Mouse (Mus musculus) kidney, embryonic 15.5 days (tissue): ENCODE data around the gene Ccdc188. TPM values are rescaled to one million over a fixed set of nuclear protein-coding genes. Genes with fewer than 3 reads are reported as not detected.

Experiments
- ATAC-seq: fragments of 200-750 bp; cut with Nextera tagmentation; replicated peaks from 2 replicates; pipeline ENCODE4 v1.8.0; 2017; ENCODE audit warnings: moderate TSS enrichment; ENCODE audit not compliant: low FRiP score
- H3K27ac ChIP-seq: fragments of 300-500 bp; sonication (generic); 2 replicates; pipeline ENCODE4 v1.5.1; 2015; ENCODE audit warnings: mild to moderate bottlenecking, inconsistent platforms
- H3K27me3 ChIP-seq: fragments of 300-500 bp; sonication (generic); 2 replicates; pipeline ENCODE4 v1.6.1; 2015; ENCODE audit warnings: inconsistent platforms
- H3K36me3 ChIP-seq: fragments of 300-500 bp; sonication (generic); 2 replicates; pipeline ENCODE4 v1.6.1; 2015; ENCODE audit warnings: inconsistent platforms
- H3K4me1 ChIP-seq: fragments of 300-500 bp; sonication (generic); 2 replicates; pipeline ENCODE4 v1.6.1; 2015; ENCODE audit warnings: inconsistent platforms
- H3K4me2 ChIP-seq: fragments of 300-500 bp; sonication (generic); 2 replicates; pipeline ENCODE4 v1.6.1; 2015; ENCODE audit warnings: moderate library complexity, mild to moderate bottlenecking, inconsistent platforms
- H3K4me3 ChIP-seq: fragments of 300-500 bp; sonication (generic); replicated peaks from 2 replicates; pipeline ENCODE4 v1.5.1; 2015; ENCODE audit warnings: mild to moderate bottlenecking, inconsistent platforms
- H3K9ac ChIP-seq: fragments of 300-500 bp; sonication (generic); 2 replicates; pipeline ENCODE4 v1.6.1; 2015; ENCODE audit warnings: mild to moderate bottlenecking, inconsistent platforms
- H3K9me3 ChIP-seq: fragments of 300-500 bp; sonication (generic); replicated peaks from 2 replicates; pipeline ENCODE4 v1.6.1; 2016; ENCODE audit warnings: inconsistent platforms
- WGBS: fragments of 180-500 bp; shearing (Covaris S2); methylation state at CpG from one replicate; pipeline ENCODE4 v1.1.7; 2015; ENCODE audit warnings: mixed read lengths; 5-methylcytosine and 5-hydroxymethylcytosine counted together
- polyA plus RNA-seq: library from polyadenylated mRNA; unstranded; fragments of >200 nt; fragmentation: Nextera tagmentation; extraction: Ambion mirVana; gene quantifications from 2 replicates; pipeline ENCODE4 v1.2.1, GENCODE M21; 2015

Ccdc188 gene
- not detected in 2 replicates for polyA plus RNA-seq

GRCm38 (mm10) chr16:18217579-18217978 lies at the start of gene Ccdc188:
Gene Ccdc188, plus strand, starts transcription at chr16:18217879.
- 89% methylated on average over 4 of the region's 4 CpGs for WGBS
- Histone ChIP-seq H3K9ac (no peak within 1 kb of the TSS), H3K4me1 (peaks cover 15% of the 10 kb centered on the region), H3K4me2 (no peak within 1 kb of the TSS), H3K9me3 (no peaks in the 10 kb centered on the region), H3K27ac (no peak within 1 kb of the TSS), H3K27me3 (no peaks in the 10 kb centered on the region), H3K4me3 (no peak within 1 kb of the TSS), H3K36me3 (peaks cover 8% of the 10 kb centered on the region)
- ATAC-seq, result no peak

GRCm38 (mm10) chr16:18169156-18169555 lies 48.5 kb upstream of the Ccdc188 start:
- Histone ChIP-seq H3K36me3 (no peaks in the 10 kb centered on the region), H3K9me3 (no peaks in the 10 kb centered on the region), H3K27ac (no peak overlapping the region), H3K4me3 (no peak overlapping the region), H3K4me1 (0 out of 2 replicates have a peak, but pooled peaks cover 4% of the 10 kb centered on the region), H3K4me2 (no peak overlapping the region), H3K9ac (no peak overlapping the region), H3K27me3 (peaks cover 9% of the 10 kb centered on the region)
- 80% methylated on average over 5 of the region's 5 CpGs for WGBS
- ATAC-seq, result no peak

- Histone ChIP-seq H3K4me3 (no peak overlapping the region), H3K9me3 (no peaks in the 10 kb centered on the region), H3K36me3 (no peaks in the 10 kb centered on the region), H3K9ac (no peak overlapping the region), H3K27ac (no peak overlapping the region), H3K4me2 (no peak overlapping the region), H3K27me3 (peaks cover 9% of the 10 kb centered on the region), H3K4me1 (peaks cover 5% of the 10 kb centered on the region; the same call in 1 of the 2 replicates)
- WGBS, result 88% methylated on average over 3 of the region's 3 CpGs
- ATAC-seq, result no peak
Observed at GRCm38 (mm10) chr16:18169776-18170175, 47.9 kb upstream of the Ccdc188 start.

GRCm38 (mm10) chr16:18172266-18172855 lies 45.3 kb upstream of the Ccdc188 start:
- Histone ChIP-seq H3K4me1 (peaks cover 15% of the 10 kb centered on the region), H3K27ac (no peak overlapping the region), H3K9me3 (no peaks in the 10 kb centered on the region), H3K4me3 (no peak overlapping the region), H3K9ac (no peak overlapping the region), H3K4me2 (no peak overlapping the region), H3K27me3 (peaks cover 12% of the 10 kb centered on the region), H3K36me3 (no peaks in the 10 kb centered on the region)
- 13% methylated on average over 7 of the region's 7 CpGs for WGBS
- ATAC-seq, result 0 out of 2 replicates have a peak, but pooled peaks have one; percentile 22

- Histone ChIP-seq H3K4me2 (no peak overlapping the region), H3K27ac (no peak overlapping the region), H3K36me3 (no peaks in the 10 kb centered on the region), H3K9me3 (no peaks in the 10 kb centered on the region), H3K4me1 (peaks cover 15% of the 10 kb centered on the region), H3K27me3 (peaks cover 21% of the 10 kb centered on the region), H3K9ac (no peak overlapping the region), H3K4me3 (no peak overlapping the region)
- ATAC-seq, result no peak
- WGBS, result 80% methylated on average over 9 of the region's 9 CpGs
Observed at GRCm38 (mm10) chr16:18173231-18173630, 44.4 kb upstream of the Ccdc188 start.

GRCm38 (mm10) chr16:18173788-18174187 lies 43.9 kb upstream of the Ccdc188 start:
- H3K27ac ChIP-seq, result no peak overlapping the region
- H3K27me3 ChIP-seq, result peaks cover 26% of the 10 kb centered on the region
- no peak overlapping the region for H3K9ac ChIP-seq
- no peaks in the 10 kb centered on the region for H3K36me3 ChIP-seq
- 73% methylated on average over 11 of the region's 11 CpGs for WGBS
- H3K4me2 ChIP-seq, result no peak overlapping the region
- H3K9me3 ChIP-seq, result no peaks in the 10 kb centered on the region
- peaks cover 15% of the 10 kb centered on the region for H3K4me1 ChIP-seq
- H3K4me3 ChIP-seq, result no peak overlapping the region
- ATAC-seq, result no peak

GRCm38 (mm10) chr16:18175817-18176541 lies 41.7 kb upstream of the Ccdc188 start:
- 26% methylated on average over 6 of the region's 6 CpGs for WGBS
- Histone ChIP-seq H3K9me3 (no peaks in the 10 kb centered on the region), H3K4me3 (no peak overlapping the region), H3K27me3 (peaks cover 32% of the 10 kb centered on the region), H3K4me2 (no peak overlapping the region), H3K4me1 (peaks cover 28% of the 10 kb centered on the region), H3K36me3 (no peaks in the 10 kb centered on the region), H3K27ac (no peak overlapping the region), H3K9ac (no peak overlapping the region)
- no peak for ATAC-seq

GRCm38 (mm10) chr16:18176758-18177157 lies 40.9 kb upstream of the Ccdc188 start:
- H3K4me2 ChIP-seq, result no peak overlapping the region
- H3K9me3 ChIP-seq, result no peaks in the 10 kb centered on the region
- H3K27ac ChIP-seq, result no peak overlapping the region
- H3K27me3 ChIP-seq, result peaks cover 35% of the 10 kb centered on the region
- no peak for ATAC-seq
- peaks cover 36% of the 10 kb centered on the region for H3K4me1 ChIP-seq
- WGBS, result 77% methylated on average over 4 of the region's 4 CpGs
- H3K4me3 ChIP-seq, result no peak overlapping the region
- no peak overlapping the region for H3K9ac ChIP-seq
- no peaks in the 10 kb centered on the region for H3K36me3 ChIP-seq

- Histone ChIP-seq H3K36me3 (no peaks in the 10 kb centered on the region), H3K9ac (no peak overlapping the region), H3K27me3 (peaks cover 40% of the 10 kb centered on the region), H3K4me1 (peaks cover 34% of the 10 kb centered on the region), H3K4me2 (no peak overlapping the region), H3K9me3 (no peaks in the 10 kb centered on the region), H3K27ac (no peak overlapping the region), H3K4me3 (no peak overlapping the region)
- 32% methylated on average over 2 of the region's 2 CpGs for WGBS
- ATAC-seq, result no peak
Observed at GRCm38 (mm10) chr16:18179591-18179990, 38.1 kb upstream of the Ccdc188 start.

- peaks cover 44% of the 10 kb centered on the region for H3K27me3 ChIP-seq
- H3K4me1 ChIP-seq, result peaks cover 37% of the 10 kb centered on the region
- H3K4me2 ChIP-seq, result no peak overlapping the region
- no peak for ATAC-seq
- H3K4me3 ChIP-seq, result no peak overlapping the region
- 14% methylated on average over 10 of the region's 10 CpGs for WGBS
- no peak overlapping the region for H3K27ac ChIP-seq
- no peaks in the 10 kb centered on the region for H3K36me3 ChIP-seq
- no peaks in the 10 kb centered on the region for H3K9me3 ChIP-seq
- H3K9ac ChIP-seq, result no peak overlapping the region
Observed at GRCm38 (mm10) chr16:18181398-18181797, 36.3 kb upstream of the Ccdc188 start.

- Histone ChIP-seq H3K4me3 (no peak overlapping the region), H3K4me1 (peaks cover 44% of the 10 kb centered on the region), H3K9me3 (no peaks in the 10 kb centered on the region), H3K27me3 (peaks cover 36% of the 10 kb centered on the region), H3K4me2 (no peak overlapping the region), H3K36me3 (no peaks in the 10 kb centered on the region), H3K27ac (no peak overlapping the region), H3K9ac (no peak overlapping the region)
- ATAC-seq, result no peak
- 88% methylated on average over 8 of the region's 8 CpGs for WGBS
Observed at GRCm38 (mm10) chr16:18182766-18183165, 34.9 kb upstream of the Ccdc188 start.

GRCm38 (mm10) chr16:18185715-18186449 lies 31.8 kb upstream of the Ccdc188 start:
- Histone ChIP-seq H3K4me3 (no peak overlapping the region), H3K27me3 (peaks cover 21% of the 10 kb centered on the region; the same call in 1 of the 2 replicates), H3K36me3 (no peaks in the 10 kb centered on the region), H3K27ac (peak overlapping the region; percentile 57; the same call in 1 of the 2 replicates), H3K4me1 (peaks cover 33% of the 10 kb centered on the region), H3K9ac (no peak overlapping the region), H3K4me2 (no peak overlapping the region), H3K9me3 (no peaks in the 10 kb centered on the region)
- WGBS, result 11% methylated on average over 8 of the region's 8 CpGs
- peak; percentile 73 for ATAC-seq
